Mouse (Mus musculus) kidney, adult 2 months (tissue): ENCODE measurements around the gene Grpel1.

Source experiments
- CTCF ChIP-seq: fragments of 200-500 bp; conservative IDR thresholded peaks from 2 replicates; pipeline ENCODE4 v1.5.1; 2011; ENCODE audit warnings: low read depth, mild to moderate bottlenecking, control low read depth, low read length, moderate library complexity, mixed read lengths; ENCODE audit not compliant: insufficient read depth, insufficient read length
- POLR2A ChIP-seq: fragments of 200-500 bp; IDR thresholded peaks from one replicate; pipeline ENCODE4 v1.6.1; 2011; ENCODE audit warnings: low read depth, low read length, control low read depth

GRCm38 (mm10) chr5:36419861-36420260, 44.9 kb upstream of the Grpel1 start:
- no peak for TF ChIP-seq CTCF
- TF ChIP-seq POLR2A: no peak
